Mouse (Mus musculus) c-Kit-positive CD71-positive TER-119-positive erythroid progenitor cells, embryonic 14.5 days (primary cell): ENCODE measurements around the gene Fbxo28.
"Not testable (repeated sequence)": the region's sequence is repeated elsewhere in the genome, so short reads cannot be mapped to it uniquely, and the experiment has no call there.

ENCODE experiments used
- DNase-seq: peaks from one replicate; pipeline ENCODE4 v3.0.0-alpha.2; 2013; ENCODE audit warnings: low spot score

Gene Fbxo28

DNA sequence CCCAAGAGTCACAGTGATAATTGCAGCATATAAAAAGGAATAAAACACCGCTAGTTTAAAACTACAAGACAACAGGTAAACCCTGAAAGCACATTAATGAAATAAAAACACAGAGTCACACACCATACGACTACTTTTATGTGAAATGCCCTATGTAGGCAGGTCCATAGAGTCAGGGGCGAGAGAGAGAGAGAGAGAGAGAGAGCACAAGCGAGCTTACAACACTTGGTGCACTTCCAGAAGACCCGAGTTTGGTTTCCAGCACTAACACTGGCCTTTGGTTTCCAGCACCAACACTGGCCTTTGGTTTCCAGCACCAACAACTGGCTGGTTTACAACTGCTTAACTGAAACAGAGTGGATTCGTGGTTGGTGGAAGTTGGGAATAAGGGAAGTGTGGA is 564 bp upstream of the Fbxo28 start:
- DNase-seq: no peak

DNA sequence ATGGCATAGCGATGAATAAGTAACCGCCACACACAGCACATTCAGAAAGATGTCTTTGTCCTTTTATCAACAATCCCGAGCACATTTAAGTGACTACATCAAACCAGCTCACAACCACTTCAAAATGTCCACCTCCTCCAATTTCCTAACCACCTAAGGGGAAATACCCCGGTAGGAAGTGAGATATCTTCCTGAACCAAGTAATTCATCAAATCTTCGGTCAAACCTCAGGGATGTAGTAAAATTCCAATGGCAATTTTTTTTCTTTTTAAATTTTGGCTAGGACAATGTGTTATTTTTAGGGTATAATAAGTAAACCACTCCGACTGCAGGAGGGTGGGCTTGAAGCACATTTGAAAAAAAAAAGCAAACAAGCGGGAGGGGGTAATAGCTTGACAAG is 1.1 kb downstream of the Fbxo28 start:
- no peak for DNase-seq

DNA sequence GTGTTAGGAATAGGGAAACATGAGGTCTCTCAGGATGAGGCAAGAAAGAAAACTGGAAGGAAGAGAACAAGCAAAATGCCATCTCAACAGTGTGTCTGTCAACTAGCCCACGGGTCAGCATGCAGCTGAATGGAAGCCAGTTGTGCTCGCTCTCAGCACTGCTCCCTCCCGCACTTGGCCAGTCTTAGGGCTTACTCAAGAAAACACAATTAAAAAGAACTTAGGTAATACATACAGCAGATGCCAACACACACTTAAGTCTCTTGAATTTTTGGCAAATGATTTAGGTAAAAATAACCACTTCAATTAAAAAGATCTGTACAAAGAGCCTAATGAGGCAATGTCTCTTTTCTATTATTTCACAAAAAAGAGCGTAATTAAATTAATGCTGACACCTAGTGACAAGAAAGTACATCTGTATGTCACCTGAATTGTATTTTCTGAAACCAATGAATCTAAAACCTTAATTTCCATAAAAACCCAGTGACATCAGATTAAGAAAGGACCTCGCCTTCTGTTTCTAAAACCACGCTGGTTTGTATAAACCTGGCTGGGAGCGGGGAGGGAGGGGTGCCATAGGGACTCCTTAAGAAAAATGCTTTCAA is 2.4 kb downstream of the Fbxo28 start:
- DNase-seq: no peak

DNA sequence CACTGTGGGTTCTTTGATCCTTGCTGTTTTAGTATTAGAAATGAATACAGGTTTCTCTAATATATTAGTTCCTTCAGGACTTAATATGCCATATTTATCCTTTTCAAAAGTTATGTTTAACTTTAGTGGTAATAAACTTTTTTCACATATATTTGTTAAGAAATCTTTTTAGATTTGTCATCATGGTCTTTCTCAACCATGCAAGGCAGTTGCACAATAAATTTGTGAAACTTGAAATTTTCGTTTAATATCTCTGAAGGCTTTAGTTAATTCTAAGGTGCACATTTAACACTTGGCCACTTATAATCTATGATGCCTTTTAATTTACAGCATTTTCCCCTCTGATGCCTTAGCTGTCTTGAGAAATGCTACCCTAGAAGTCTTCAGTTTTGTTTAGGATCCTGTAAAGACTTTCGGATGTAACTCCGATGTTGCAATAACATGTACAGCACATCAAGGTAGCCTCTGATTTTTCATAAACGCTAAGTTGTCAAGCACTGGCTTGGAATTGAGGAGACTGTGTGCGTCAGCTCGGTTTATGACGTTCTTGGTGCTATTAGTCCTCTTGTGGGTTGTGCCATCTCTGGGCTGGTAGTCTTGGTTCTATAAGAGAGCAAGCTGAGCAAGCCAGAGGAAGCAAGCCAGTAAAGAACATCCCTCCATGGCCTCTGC is 7.5 kb downstream of the Fbxo28 start:
- no peak for DNase-seq

DNA sequence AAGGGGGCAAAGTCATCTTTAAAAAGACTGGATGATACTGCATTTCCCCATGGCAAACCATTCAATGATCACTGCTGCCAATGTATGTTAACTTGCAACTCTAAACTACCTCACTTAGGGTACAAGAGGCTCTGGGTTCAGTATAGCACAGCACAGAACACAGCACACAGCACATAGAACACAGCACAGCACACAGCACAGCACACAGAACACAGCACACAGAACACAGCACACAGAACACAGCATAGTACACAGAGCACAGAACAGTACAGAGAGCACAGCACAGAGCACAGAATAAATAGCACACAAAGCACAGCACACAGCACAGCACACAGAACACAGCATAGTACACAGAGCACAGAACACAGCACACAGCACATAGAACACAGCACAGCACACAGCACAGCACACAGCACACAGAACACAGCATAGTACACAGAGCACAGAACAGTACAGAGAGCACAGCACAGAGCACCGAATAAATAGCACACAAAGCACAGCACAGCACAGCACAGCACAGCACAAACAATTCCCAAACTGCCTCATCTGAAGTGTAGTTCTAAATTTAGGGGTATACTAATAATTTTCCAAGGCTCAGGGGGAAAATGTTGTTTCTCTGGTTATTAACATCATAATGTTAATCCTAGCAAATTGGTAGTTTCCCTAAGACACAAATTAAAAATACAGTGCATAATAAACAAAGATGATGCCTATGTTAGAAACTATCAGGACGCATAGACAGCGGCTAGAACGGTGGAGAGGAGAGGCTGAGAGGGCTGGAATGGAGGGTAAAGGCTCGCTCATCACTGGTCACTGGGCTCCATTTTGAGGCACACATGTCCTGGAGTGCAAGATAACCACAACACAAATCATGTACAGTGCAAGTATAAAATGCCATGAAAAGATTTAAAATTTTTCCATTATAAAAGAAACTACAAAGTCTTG is 9.1 kb downstream of the Fbxo28 start:
- no peak for DNase-seq

DNA sequence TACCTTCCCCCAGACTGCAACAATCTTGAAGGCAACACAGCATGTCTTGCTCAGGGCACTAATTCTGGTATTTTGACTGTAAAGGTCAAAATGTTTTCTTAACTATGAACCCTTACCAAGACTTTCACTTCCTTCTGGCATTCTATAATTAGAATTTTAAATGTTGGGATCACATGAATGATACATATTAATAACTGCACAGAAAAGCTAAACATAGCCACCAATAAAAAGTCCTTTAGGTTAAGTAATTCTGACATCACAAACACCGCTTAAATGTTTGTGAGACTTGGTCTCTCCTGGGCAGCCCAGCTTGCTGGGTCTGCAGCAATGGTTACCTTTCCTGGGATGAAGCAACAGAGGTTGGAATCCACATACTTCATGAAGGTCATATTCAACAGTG is 15.5 kb downstream of the Fbxo28 start:
- no peak for DNase-seq

DNA sequence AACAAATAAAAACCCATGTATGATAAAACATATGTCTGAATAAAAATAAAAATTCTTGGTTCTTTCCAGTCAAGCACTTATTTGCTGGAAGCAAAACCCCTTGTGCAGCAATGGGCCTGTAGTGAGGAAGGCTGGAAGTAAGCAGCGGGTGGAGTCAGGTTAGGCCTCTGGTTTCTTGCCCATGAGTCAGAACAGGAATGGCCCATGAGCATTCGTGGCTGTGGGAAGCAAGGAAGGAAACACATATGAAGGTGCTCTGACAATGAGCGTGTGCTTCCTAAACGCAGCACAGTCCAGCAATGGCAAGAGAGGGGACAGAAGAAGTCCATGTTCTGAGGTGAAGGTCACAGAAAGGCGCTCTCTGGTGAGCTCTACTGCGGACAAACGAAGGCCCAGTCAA is 16.9 kb downstream of the Fbxo28 start:
- no peak for DNase-seq

DNA sequence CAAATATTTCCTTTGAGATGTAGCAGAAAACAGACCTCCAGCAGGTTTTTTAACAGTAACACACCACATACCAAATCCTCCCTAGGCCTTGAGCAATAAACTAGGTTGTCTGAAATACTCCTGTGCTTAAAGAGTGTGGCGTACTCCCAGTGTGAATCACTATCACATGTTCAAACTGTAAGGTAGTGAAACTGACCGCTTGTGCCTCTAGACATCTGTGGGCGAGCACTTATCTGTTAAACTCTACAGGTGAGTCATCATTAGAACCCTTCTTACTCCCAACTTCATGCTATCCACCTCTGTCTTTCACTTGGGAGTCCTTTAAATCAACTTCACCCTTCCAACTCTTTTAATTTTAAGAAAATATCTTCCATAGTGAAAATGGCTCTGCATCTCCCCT is 18.3 kb downstream of the Fbxo28 start:
- DNase-seq: no peak

DNA sequence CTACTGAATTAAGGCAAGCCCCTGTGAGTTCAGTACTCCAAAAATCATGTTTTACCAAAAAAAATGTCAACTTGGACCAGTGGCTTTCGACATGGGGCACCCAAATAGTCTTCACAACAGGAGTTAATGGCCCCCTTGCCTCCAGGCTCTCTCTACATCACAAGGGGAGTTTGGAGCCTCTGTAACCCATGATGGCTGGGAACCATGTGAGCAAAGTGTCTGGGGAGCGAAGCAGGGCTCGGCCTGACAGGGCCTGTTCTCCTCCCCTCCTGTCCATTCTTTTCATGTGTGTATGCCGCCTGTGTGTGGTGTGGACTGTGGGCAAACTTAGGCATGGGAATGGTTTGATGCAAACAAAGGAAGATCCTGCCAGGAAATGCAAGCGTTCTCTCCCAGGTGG is 27.2 kb downstream of the Fbxo28 start:
- DNase-seq: no peak

DNA sequence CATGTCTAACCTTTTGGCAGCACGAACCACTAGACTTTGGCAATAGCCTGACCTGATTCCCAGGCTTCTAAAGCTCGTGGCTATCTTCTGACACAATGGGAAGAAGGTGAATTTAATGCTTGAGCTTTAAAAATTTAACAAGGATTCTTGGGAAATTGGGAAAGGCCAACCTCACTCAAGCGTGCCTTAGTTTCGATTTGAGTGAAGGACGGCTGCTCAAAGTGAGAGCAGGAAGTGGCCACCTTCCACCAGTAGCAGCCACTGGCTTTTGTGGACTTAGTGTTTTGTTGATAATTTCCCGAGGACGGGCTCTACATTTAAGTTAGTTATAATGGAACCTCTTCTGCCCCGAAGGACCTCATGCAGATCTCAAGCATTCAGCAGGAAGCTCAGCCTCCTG is 28.2 kb downstream of the Fbxo28 start:
- DNase-seq: no peak

DNA sequence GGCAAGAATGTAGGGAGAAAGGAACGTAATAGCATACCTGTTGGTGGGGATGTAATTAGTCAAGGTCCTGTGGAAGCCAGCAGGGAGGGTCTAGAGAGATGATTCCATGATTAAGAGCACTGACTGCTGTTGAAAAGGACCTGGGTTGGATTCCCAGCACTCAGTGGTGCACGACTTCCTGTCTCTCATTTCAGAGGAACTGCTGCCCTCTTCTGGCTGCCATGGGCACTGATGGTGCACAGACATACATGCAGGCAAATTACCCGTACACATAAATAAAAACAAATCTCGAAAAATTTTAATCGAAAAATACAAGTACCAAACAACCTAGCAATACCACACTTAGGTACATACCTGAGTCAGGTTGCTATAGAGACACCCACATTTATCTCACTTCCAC is 30.1 kb downstream of the Fbxo28 start:
- no peak for DNase-seq

DNA sequence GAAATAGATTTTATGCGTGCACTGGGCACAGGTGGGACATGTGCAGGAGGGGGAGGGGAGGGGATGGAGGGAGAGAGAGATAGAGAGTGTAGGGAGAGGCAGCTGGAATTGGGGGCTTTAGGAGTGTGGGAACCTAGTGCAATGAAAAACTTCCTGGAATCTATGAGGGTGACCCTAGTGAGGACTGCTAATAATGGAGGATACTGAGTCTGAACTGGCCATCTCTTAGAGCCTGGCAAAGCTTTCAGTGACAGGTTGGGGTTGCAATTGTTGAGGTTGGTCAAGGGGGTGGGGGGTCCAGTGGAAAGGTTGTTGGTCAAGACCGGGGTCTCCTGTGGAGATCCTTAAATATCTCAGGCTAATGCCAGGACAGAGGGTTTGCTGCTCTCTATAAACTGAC is 31.1 kb downstream of the Fbxo28 start:
- DNase-seq: no peak

DNA sequence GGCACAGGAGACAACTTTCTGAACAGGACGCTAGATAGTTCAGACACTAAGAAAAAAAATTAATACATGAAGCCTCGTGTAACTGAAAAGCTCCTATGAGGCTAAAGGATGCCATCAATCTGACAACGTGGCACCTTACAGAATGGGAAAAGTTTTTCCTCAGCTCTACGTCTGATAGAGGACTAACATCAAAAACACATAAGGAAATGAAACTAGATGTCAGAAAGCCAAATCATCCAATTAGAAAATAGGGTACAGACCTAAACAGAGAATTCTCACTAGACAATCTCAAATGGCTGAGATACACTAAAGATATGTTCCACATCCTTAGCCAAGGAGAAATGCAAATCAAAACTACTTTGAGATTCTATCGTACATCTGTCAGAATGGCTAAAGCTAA is 32.0 kb downstream of the Fbxo28 start:
- DNase-seq: no peak

DNA sequence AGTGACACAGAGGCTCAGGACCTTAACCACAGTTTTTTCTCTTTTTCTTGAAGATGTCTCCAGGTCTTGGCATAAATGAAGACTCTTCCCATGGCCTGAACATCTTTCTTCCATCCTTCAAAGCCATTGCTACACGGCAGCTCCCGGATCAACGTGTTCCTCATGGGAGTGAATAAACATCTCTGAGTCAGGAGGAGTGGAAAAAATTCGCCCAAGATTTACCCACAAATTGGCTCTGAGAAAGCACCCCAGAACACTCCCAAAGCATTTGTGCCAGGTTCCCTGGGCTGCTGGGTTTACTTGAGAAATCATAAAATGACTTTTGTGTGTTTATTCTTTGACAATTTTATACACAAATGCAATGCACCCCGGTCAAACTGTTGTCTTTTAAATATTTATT is 38.5 kb downstream of the Fbxo28 start:
- no peak for DNase-seq

DNA sequence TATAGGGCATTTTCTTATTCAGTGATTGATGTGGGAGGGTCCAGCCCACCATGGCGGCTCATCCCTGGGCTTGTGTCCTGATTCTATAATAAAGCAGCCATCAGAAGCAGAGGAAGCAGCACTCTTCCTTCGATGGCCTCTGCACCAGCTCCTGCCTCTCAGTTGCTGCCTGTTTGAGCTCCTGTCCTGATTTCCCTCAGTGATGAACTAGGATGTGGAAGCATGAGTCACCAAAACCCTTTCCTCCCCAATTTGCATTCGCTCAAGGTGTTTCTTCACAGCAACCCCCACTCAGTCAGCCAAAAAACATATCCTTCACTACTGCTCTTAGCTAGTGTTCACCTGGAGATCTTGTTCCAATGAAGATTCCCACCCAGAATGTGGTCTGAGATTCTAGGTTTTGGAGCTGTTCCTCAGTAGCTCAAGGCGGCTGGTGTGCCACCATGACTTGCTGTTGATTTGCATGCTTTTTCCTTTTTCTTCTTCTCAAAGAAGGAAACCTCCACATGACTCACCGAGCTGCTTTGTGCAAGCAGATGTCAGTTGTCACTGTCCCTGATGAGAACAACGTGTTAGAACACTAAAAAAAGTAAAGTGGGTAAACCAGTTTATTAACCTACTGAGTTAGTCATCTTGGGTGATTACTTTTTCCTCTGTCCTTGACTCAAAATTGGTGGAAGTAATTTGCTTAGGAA is 39.1 kb downstream of the Fbxo28 start:
- no peak for DNase-seq

DNA sequence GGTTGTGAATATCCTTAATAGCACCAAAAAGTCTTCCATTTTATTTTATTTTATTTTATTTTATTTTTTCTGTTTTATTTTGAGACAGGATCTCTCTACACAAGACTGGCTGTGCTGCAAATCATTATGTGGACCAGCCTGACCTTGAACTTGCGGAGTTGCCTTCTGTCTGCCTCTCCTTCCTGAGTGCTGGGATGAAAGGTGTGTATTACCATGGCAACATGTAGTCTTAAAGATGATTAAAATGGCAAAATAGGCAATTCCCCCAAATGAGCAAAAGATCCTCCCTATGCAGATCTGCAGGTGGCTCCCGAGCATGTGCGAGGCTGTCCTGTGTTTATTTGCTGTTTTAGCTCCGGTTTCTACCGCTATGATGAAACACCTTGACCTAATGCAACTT is 43.6 kb downstream of the Fbxo28 start:
- DNase-seq: no peak

DNA sequence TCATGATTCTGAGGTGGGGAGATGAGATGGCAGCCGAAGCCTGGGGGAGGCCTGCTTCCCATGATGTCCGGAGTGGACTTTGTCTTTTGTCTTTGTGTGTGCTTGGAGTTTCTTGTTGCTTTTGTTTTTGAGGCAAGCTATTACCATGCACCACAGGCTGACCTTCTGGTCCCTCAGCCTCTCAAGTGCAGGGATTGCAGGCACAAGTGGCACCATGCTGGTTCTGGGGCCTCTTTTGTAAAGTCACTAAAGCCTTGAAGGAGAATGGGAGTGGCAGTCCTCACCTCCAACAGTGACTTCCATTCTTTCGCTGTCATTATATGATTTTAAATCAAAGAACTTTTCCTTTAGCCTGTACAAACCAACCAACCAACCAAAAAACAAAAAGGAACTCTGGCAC is 44.2 kb downstream of the Fbxo28 start:
- no peak for DNase-seq

DNA sequence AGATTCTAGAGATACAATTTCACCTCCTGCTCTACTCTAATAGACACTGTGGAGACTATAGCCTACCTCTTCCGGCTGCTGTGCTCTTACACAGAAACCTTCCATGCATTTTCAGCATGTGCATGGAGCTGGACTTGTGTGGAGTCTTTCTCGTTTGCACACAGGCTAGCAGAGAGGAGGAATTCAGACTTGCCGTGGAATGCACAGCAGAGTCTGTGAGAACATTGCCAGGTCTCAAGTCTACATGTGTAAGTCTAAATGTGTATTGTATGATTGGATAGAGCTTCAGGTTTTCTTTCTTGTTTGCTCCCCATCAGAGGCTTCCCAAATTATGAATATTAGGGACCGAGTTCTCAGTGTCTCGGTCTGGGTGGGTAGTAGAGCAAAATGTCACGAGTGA is 44.6 kb downstream of the Fbxo28 start:
- no peak for DNase-seq

DNA sequence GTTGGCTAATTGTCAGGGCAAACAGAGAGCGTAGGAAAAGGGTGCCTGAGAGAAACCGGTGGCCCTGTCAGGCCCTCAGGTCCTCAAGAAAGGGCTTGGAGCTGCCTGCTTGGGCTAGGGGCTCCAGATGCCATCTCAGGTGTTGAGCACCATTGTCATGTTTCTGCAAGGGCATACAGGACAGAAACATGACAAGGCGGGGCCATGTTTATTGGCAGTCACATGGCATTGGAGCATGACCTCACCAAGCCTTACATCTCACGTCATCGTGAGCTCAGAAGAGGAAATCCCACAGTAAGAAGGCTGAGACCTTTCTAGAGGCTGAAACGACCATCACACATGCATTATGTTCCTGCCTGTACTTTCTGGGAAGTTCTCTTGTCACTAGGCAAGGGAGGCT is 45.3 kb downstream of the Fbxo28 start:
- DNase-seq: no peak

DNA sequence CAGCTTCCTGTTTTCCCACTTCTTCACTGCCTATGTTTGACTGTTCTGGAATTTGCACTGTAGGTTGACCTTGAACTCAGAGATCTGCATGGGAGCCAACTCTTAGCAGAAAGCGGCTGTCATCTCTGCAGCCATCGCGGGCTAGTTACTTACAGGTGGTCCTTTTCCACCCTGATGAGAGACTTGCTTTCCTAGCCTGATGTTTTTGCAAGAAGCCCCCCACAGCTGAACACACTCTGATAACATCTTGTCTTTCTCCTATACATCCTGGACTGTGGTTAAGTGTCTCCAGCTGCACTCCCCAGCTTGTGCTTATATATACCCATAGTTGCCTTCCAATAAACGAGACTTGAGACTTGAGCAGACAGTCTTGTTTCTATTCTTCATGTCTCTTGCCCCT is 49.1 kb downstream of the Fbxo28 start:
- DNase-seq: no peak

DNA sequence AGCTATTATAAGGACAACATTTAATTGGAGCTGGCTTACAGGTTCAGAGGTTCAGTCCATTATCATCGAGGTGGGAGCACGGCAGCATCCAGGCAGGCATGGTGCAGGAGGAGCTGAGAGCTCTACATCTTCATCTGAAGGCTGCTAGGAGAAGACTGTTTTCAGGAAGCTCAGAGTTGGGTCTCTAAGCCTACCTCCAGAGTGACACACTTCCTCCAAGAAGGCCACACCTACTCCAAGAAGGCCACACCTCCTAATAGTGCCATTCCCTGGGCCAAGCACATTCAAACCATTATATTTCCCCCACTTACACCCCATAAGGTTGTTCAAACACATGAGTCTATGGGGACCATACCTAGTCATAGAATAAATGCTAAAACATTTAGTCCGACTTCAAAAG is 50.7 kb downstream of the Fbxo28 start:
- DNase-seq: not testable (repeated sequence)

DNA sequence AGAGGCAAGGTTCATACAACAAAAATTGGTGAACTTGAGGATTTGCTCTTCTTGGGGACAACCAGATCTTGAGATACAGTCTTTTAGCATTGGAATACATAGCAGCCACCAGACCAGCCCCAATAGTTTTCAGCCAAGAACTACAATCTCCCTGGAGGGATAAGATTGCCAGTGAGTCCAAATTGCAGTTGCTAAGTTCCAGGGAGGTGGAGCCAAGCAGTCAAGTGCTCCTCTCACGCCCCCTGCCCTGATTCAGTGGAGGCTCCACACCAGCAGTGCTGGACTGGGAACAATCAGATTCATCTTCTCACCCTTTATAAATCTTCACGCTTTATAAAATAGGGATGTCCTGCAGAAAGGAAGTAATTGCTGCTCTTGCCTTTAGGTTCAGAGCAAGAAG is 51.6 kb downstream of the Fbxo28 start:
- no peak for DNase-seq

DNA sequence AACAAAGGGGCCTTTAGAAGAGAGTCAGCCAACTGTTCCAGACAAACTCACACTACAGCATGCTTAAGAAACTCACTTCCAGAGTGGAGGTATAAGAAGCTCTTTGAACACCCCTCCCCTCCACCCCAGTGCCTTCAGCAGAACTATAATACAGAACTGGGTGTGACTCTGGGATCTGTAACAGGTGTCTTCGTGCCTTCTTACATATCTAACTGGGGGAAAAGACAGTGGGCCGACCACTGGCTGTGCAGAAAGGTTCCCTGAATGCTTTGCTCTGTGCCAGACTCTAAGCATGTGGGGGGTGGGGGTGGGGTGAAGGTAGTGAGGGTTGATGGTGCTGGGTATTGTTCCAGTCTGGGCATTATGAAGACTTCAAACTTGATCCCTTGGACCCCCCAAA is 52.8 kb downstream of the Fbxo28 start:
- no peak for DNase-seq
